Mouse (Mus musculus) hematopoietic stem cell, adult 5-6 weeks (primary cell): ENCODE measurements around the gene Sorcs2. TPM values are rescaled to one million over a fixed set of nuclear protein-coding genes. Genes with fewer than 3 reads are reported as not detected.
A peak's percentile ranks its signal among the peaks of the same experiment; 100 is the strongest.
"Not testable (repeated sequence)": the region's sequence is repeated elsewhere in the genome, so short reads cannot be mapped to it uniquely, and the experiment has no call there.

Source experiments
- ATAC-seq, 2 experiments: fragments of 125-278 bp in 1 of 2; replicated peaks in 1 of 2; 2 replicates each; pipeline ENCODE4 v1.8.0; 2016 to 2017; ENCODE audit warnings: inconsistent platforms in 2 of 2, mild to moderate bottlenecking in 2 of 2, moderate number of reproducible peaks in 2 of 2, low read depth in 1 of 2, moderate TSS enrichment in 1 of 2; ENCODE audit not compliant: low FRiP score in 2 of 2, poor library complexity in 2 of 2, severe bottlenecking in 2 of 2, insufficient read depth in 1 of 2, low TSS enrichment in 1 of 2
- total RNA-seq: library from RNA; stranded (forward); fragments of 172-1452, 232-1000 nt; gene quantifications from 2 replicates; pipeline ENCODE4 v1.2.3, GENCODE M21; 2017

Gene Sorcs2
- total RNA-seq, 1 experiment from 2014 or later, result 0.30 TPM

DNA sequence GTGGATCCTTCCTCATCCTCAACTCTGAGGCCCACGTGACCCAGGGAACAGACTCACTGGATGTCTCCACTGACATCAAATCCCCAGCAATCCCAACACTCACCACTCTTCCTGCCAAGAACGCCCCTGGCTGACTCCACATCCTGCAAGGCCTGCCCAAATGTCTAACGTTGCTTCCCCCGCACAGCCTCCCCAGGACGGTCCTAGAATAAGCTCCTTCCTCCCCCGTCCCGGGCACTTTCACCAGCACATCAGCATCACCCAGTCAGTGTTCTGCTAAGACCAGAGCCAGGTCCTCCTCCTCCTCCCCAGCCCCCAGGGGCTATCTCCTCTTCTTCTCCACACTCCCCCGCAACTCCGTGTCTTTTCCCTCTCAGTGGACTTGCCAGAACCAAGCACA is 105.6 kb downstream of the Sorcs2 start:
- ATAC-seq, result no peak

GRCm38 (mm10) chr5:36291191-36291590 is 106.7 kb downstream of the Sorcs2 start:
- no peak for ATAC-seq

GRCm38 (mm10) chr5:36285405-36285804 is 112.5 kb downstream of the Sorcs2 start:
- ATAC-seq, result peak; percentile 63

DNA sequence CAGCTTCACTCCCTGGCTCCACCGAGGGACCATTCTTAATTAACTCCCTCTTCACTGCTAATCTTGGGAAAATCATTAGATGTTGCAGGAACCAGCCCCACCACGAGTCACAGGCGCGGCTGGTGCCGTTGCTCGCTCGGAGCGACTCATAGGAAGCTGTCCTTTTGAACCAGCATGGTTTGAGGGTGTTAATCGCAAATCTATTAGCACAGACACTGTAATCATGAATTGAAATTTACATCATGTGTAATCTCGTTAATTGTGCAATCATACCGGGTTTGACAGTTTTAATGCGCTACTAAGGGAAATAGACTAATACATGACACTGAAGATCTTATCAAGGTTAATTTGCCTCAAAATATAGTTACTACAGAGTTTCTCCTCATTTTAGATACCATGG is 118.0 kb downstream of the Sorcs2 start:
- no peak for ATAC-seq

DNA sequence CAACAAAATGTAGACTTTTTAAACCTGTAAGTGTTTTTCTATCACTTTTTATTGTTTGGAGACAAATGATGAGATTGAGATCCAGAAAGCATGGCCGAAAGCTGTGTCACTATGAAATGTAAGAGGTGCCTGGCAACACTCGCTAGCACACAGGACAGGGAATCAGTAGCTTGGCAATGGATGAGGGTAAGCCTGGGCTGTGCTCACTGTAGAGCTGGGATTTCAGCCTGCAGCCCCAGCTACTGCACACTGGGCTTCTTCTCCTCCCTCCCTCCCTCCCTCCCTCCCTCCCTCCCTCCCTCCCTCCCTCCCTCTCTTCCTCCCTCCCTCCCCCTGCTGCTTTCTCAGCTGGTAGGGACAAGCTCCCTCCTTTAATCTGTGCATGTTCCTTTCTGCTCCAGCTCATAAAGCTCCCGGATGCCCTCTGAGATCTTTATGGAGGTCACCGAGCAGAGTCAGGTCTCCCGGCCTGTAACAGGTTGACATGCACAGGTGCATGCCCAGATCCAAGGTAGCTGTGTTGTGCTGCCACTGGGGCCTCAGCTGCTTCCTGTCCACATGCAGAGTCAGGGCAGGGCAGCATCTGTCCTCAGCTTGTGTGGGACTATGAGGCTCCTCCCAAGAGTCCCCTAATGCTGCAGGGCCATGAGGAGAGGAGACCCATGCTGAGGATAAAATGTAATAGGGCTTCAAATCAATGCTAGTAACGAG is 123.1 kb downstream of the Sorcs2 start:
- ATAC-seq, result no peak

- no peak for ATAC-seq
These were observed 130.7 kb downstream of the Sorcs2 start for GRCm38 (mm10) chr5:36267194-36267769.

DNA sequence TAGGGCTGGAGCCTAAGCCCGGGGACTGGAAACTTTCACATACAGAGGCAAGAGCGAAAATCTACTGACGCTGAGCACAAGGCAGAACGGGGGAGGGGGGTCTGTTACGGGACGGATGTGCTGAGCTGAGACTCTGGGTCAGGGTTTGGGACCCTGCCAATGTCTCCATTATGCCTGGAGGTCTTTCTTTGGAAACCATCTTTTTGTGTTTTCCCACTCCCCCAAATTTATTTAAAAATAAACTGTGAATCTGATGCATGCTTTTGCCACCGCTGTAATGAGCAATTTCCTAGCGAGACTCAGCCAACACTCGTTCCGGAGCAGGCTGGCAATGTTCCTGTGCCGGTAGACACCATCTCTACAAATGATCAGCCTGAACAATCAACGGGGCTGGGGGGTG is 137.1 kb downstream of the Sorcs2 start:
- no peak for ATAC-seq

GRCm38 (mm10) chr5:36259691-36260124 is 138.2 kb downstream of the Sorcs2 start:
- no peak for ATAC-seq

- no peak for ATAC-seq
These were observed 139.4 kb downstream of the Sorcs2 start for GRCm38 (mm10) chr5:36258387-36259181.

- no peak for ATAC-seq
These were observed 140.9 kb downstream of the Sorcs2 start for GRCm38 (mm10) chr5:36257008-36257407.

DNA sequence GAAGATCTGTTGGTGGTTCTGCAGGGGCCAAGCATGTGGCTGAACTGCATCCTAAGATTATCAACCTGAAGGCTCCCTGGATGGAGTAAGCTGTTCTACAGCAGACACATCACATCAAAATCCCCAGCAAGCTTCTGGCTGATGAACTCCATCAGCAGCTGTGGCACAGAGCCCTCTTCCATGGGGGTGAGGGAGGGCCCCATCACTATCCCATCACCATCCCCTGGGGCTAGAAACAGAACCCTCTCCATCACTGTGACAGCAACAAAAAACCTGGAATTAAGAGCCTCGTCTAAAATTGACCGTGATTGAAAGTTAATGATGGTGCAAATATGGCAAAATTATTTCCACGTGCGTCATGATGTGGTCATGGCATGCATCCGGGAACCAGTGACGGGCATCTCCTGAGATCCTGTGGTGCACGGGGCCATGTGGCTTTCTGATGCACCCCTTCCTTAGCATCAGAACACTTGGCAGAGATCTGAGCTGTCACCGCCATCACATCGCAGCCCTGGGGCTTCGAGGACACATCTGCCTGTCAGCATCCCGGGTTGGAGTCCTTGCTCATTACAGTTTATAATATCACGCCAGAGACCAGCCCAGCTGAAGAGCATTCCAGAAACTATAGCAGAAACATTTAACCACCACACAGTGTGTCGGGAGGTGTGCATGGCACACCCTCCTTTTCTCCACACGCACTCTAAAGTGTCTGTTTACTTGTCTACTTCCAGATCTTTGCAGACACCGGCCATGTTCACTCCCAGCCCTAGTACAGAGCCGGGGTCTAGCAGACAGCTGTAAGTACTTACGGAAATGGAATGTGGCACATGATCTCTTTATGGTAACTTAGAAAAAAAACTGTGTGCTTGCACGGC is 143.1 kb downstream of the Sorcs2 start:
- no peak for ATAC-seq

GRCm38 (mm10) chr5:36252746-36253504 is 145.0 kb downstream of the Sorcs2 start:
- no peak for ATAC-seq

DNA sequence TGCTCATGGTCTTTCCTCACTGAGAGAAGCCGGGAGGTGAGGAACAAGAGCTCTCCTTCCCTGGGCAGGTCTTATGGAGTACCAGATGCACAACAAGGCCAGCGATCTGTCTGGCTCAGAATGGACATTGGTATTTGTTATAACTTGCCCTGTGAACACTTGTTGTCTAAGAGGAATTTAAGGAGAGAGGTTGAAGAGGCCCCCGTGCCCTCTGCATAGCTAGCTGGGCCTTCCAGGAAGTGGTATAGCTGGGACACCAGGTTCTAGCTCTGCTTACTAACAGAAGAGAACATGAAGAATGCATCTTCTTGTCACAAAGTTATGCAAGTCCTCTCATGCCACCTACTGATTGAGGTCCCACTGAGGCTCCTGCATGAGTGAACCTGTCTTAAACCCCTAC is 149.9 kb downstream of the Sorcs2 start:
- ATAC-seq, result no peak

DNA sequence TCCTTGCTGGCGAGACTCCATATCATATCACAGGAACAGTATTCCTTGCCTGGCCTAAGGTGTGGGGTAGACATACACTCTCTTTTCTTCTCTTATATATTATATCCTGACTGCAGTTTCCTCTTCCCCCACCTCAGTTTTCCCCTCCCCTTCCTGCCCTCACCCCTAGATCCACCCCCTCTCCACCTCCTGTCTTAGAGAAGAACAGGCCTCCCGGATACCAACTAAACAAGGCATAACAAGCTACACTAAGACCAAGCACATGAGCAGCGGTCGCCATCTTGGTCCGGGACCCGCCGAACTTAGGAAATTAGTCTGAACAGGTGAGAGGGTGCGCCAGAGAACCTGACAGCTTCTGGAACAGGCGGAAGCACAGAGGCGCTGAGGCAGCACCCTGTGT is 160.4 kb downstream of the Sorcs2 start:
- ATAC-seq, result not testable (repeated sequence)

DNA sequence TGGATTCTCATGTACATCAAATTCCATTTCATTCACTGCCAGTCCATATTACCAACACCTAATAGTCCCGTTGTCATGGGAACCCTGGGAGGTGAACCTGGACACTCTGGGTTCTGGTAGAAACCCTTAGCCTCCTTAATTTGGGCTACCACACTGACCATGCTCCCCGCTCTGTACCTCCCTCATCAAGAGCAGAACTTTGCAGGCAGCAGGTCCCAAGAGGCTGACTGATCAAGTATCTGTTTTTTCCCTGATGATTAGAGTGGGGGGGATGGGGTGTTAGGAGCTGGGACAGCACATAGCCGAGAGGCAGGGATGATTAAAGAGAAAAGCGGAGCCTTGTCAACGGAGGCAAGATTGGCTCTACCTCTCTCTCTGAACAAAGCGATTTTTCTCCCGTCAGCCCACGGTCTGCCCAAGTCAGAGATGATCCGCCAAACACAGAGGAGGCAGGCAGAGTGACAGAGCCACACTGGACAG is 167.6 kb downstream of the Sorcs2 start:
- no peak for ATAC-seq

DNA sequence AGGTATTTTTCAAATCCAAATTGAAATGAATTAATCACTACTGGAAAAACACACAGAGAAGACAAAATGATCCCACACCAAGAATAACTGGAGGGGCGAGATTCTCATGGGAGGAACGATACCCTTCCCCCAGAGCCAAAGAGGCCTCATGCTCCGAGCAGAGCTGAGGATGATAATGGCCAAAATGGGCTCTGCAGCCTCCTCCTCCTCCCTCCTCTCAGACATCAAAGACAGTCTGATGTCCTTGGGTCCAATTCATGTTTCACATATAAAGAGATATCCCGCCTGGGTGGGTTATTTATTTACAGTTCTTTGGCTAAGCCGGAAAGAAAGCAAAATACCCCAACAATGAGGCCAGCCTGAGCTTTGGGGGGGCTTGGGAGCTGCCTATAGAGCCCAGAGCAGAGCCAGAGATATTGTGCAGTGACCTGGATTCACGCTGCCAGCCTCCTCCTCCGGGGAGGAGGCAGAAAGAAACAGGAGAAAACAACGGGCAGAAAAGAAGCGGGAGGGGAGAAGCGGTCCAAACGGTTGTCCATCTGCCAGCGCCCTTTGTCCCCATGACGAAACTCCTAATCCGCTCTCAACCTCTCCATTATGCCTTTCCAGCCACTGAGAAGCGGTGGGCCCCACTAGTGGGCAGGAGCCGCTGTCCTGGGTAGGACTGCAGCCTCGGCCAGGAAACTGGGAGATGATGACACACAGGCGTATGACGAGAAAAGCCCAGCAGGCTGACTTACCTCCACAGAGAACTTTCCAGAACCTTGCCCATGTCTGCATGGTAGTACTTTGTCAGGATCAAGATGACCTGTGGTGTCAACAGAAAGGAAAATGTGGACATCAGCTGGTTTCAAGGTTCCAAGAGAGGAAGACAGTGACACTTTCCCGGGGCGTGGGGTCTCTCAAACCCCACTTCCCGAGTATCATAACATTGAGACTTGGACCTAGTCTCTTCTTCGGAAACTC is 169.3 kb downstream of the Sorcs2 start:
- no peak for ATAC-seq
